Mouse (Mus musculus) heart, postnatal 0 days (tissue): ENCODE data around the gene Zc2hc1c. TPM values are rescaled to one million over a fixed set of nuclear protein-coding genes. Genes with fewer than 3 reads are reported as not detected.

Source experiments
- ATAC-seq: fragments of 200-750 bp; cut with Nextera tagmentation; 2 replicates; pipeline ENCODE4 v1.8.0; 2017; ENCODE audit warnings: low read depth, moderate number of reproducible peaks, moderate library complexity; ENCODE audit not compliant: insufficient read depth
- DNase-seq: peaks from one replicate; pipeline ENCODE4 v3.0.0-alpha.2; 2016; ENCODE audit warnings: low spot score
- H3K27ac ChIP-seq: fragments of 300-500 bp; sonication (generic); 2 replicates; pipeline ENCODE4 v1.5.1; 2014; ENCODE audit warnings: low read depth, mild to moderate bottlenecking
- H3K27me3 ChIP-seq: fragments of 300-500 bp; sonication (generic); 2 replicates; pipeline ENCODE4 v1.6.1; 2014; ENCODE audit warnings: low read length, mixed read lengths; ENCODE audit not compliant: control insufficient read depth, insufficient read depth
- H3K36me3 ChIP-seq: fragments of 300-500 bp; sonication (generic); replicated peaks from 2 replicates; pipeline ENCODE4 v1.6.1; 2014; ENCODE audit warnings: low read length, mixed read lengths; ENCODE audit not compliant: control insufficient read depth, insufficient read depth
- H3K4me1 ChIP-seq: fragments of 300-500 bp; sonication (generic); 2 replicates; pipeline ENCODE4 v1.6.1; 2014; ENCODE audit warnings: antibody characterized with exemption; ENCODE audit not compliant: control insufficient read depth, insufficient read depth
- H3K4me2 ChIP-seq: fragments of 300-500 bp; sonication (generic); 2 replicates; pipeline ENCODE4 v1.6.1; 2014; ENCODE audit warnings: low read depth, mild to moderate bottlenecking, low read length, moderate library complexity
- H3K4me3 ChIP-seq: fragments of 300-500 bp; sonication (generic); 2 replicates; pipeline ENCODE4 v1.5.1; 2014; ENCODE audit warnings: low read depth, low read length
- H3K9ac ChIP-seq: fragments of 300-500 bp; sonication (generic); replicated peaks from 2 replicates; pipeline ENCODE4 v1.6.1; 2014; ENCODE audit warnings: low read depth, low read length, mixed read lengths
- H3K9me3 ChIP-seq: fragments of 300-500 bp; sonication (generic); replicated peaks from 2 replicates; pipeline ENCODE4 v1.6.1; 2016; ENCODE audit warnings: low read length; ENCODE audit not compliant: control insufficient read depth
- CTCF ChIP-seq: IDR thresholded peaks from 2 replicates; pipeline ENCODE4 v1.5.1; 2016; ENCODE audit warnings: antibody characterized with exemption, control low read depth, low read depth
- EP300 ChIP-seq: IDR thresholded peaks from 2 replicates; pipeline ENCODE4 v1.6.1; 2016; ENCODE audit warnings: antibody characterized with exemption, low read depth
- WGBS: fragments of 180-500 bp; shearing (Covaris S2); extraction: QIAGEN DNeasy Blood & Tissue Kit; methylation state at CpG from one replicate; pipeline ENCODE4 v1.1.7; 2014; 5-methylcytosine and 5-hydroxymethylcytosine counted together
- polyA plus RNA-seq: library from polyadenylated mRNA; unstranded; fragments of >200 nt; fragmentation: Nextera tagmentation; extraction: Ambion mirVana; gene quantifications from 2 replicates; pipeline ENCODE4 v1.2.1, GENCODE M21; 2015
- total RNA-seq: library from RNA; depleted of rRNA; stranded (reverse); fragments of >200 nt; gene quantifications from 2 replicates; pipeline ENCODE4 v1.2.3, GENCODE M21; 2014; ENCODE audit warnings: low replicate concordance

The Zc2hc1c gene
- total and polyA plus RNA-seq, 2 experiments from 2014 or later = 0.80 to 1.1 TPM

- ATAC-seq = no peak
- Histone ChIP-seq H3K9me3 (no peaks in the 10 kb centered on the region; the same call in 1 of the 2 replicates), H3K4me2 (no peak overlapping the region), H3K4me1 (peaks cover 19% of the 10 kb centered on the region), H3K9ac (no peak overlapping the region), H3K4me3 (no peak overlapping the region), H3K27me3 (no peaks in the 10 kb centered on the region), H3K36me3 (0 out of 2 replicates have a peak, but pooled peaks cover 2% of the 10 kb centered on the region), H3K27ac (no peak overlapping the region)
- TF ChIP-seq EP300 (no peak), CTCF (no peak)
- no peak for DNase-seq
Observed at GRCm38 (mm10) chr12:85291541-85291940, 3.1 kb downstream of the Zc2hc1c start.

GRCm38 (mm10) chr12:85292288-85292687, 3.9 kb downstream of the Zc2hc1c start:
- TF ChIP-seq CTCF (no peak), EP300 (no peak)
- Histone ChIP-seq H3K27me3 (no peaks in the 10 kb centered on the region), H3K9me3 (no peaks in the 10 kb centered on the region; the same call in 1 of the 2 replicates), H3K9ac (no peak overlapping the region), H3K4me3 (no peak overlapping the region), H3K4me1 (peaks cover 19% of the 10 kb centered on the region), H3K36me3 (0 out of 2 replicates have a peak, but pooled peaks cover 4% of the 10 kb centered on the region), H3K27ac (no peak overlapping the region), H3K4me2 (no peak overlapping the region)
- DNase-seq (no peak), ATAC-seq (no peak)
- WGBS = 37% methylated on average over 6 of the region's 6 CpGs

DNA sequence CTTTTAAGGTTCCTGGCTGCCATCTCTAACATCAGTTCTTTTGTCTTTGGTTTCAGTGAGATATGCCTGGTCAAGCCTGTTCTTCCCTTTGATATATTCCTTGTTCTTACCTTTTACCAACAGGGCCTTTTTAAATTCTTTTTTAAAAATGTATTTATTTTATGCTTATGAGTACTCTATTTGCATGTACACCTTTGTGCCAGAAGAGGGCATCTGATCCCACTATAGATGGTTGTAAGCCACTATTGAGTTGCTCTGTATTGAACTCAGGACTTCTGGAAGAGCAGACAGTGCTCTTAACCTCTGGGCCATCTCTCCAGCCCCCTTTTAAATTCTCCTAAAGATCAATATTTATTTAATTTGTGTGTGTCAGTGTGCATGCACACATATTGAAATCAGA, 4.5 kb downstream of the Zc2hc1c start:
- Histone ChIP-seq H3K36me3 (0 out of 2 replicates have a peak, but pooled peaks cover 4% of the 10 kb centered on the region), H3K4me2 (no peak overlapping the region), H3K4me1 (peaks cover 19% of the 10 kb centered on the region), H3K27ac (no peak overlapping the region), H3K9me3 (no peaks in the 10 kb centered on the region; the same call in 1 of the 2 replicates), H3K9ac (no peak overlapping the region), H3K4me3 (no peak overlapping the region), H3K27me3 (no peaks in the 10 kb centered on the region)
- TF ChIP-seq EP300 (no peak), CTCF (no peak; the same call in 1 of the 2 replicates)
- DNase-seq = no peak
- no peak for ATAC-seq

DNA sequence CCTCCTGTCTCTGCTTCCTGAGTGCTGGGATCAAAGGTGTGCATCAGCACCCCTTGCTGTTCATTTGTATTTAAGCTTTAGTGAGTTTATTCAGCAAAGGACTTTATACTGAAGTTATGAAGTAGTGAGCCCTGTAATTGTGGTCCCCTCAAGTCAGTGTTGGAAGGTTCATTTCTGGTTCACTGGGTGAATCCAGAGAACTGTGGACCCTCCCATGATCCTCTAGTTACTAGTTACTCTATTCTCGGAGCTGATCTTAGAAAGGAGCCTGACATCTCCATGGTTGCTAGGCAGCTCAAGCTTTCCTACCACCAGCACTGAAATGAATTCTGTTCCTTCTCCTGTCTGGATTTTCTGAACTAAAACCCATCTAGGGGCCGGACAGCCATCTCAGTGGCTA, 7.1 kb downstream of the Zc2hc1c start:
- Histone ChIP-seq H3K27me3 (no peaks in the 10 kb centered on the region), H3K9ac (no peak overlapping the region), H3K4me3 (no peak overlapping the region), H3K4me1 (peaks cover 3% of the 10 kb centered on the region; the same call in 1 of the 2 replicates), H3K4me2 (no peak overlapping the region), H3K36me3 (peaks cover 16% of the 10 kb centered on the region), H3K9me3 (no peaks in the 10 kb centered on the region; the same call in 1 of the 2 replicates), H3K27ac (no peak overlapping the region)
- DNase-seq = no peak
- 89% methylated on average over 2 of the region's 2 CpGs for WGBS
- ATAC-seq = no peak
- TF ChIP-seq EP300 (no peak), CTCF (no peak)

DNA sequence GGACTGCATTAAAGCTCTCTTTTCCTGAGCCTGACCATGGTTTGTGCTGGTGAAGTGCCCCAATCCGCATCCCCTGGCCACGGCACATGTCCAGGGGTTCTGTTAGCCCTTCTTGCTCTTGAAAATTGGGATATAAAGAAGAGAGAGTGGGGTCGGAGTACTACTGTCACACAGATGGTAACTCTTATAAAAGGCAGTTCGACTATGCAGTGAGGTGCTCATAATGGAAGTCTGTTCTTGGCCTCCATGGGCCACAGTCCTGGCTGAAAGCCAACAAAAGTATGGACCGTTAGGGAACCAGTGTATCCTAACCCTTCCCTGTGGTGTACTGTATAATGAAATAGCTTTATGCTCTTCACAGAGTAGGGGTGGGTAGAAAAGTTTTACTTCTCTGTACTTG, 8.5 kb downstream of the Zc2hc1c start:
- H3K4me3 ChIP-seq = no peak overlapping the region

More for the DNA sequence above, 8.5 kb downstream of the Zc2hc1c start:
- 74% methylated on average over 5 of the region's 5 CpGs for WGBS
- DNase-seq = no peak
- TF ChIP-seq CTCF (no peak), EP300 (no peak)
- ATAC-seq = no peak
- H3K36me3 ChIP-seq = peaks cover 30% of the 10 kb centered on the region
- H3K27ac ChIP-seq = no peak overlapping the region
- H3K4me1 ChIP-seq = no peaks in the 10 kb centered on the region
- H3K9me3 ChIP-seq = no peaks in the 10 kb centered on the region; the same call in 1 of the 2 replicates
- H3K4me2 ChIP-seq = no peak overlapping the region
- H3K27me3 ChIP-seq = no peaks in the 10 kb centered on the region
- no peak overlapping the region for H3K9ac ChIP-seq
